Mouse (Mus musculus): ENCODE data around the gene Fancc. TPM values are rescaled to one million over a fixed set of nuclear protein-coding genes. Genes with fewer than 3 reads are reported as not detected.
"Not testable (repeated sequence)": the region's sequence is repeated elsewhere in the genome, so short reads cannot be mapped to it uniquely, and the experiment has no call there.

Gene Fancc
- polyA plus RNA-seq, 1 experiment from 2014 or later = 21.8 TPM

- Histone ChIP-seq H3K36me3 (replicated peaks; ENCODE audit: control insufficient read depth, insufficient read depth, low read depth, low read length) (no peaks in the 10 kb centered on the region), H3K4me1 (ENCODE audit: control insufficient read depth, insufficient read depth, low read length) (no peaks in the 10 kb centered on the region), H3K9me3 (replicated peaks; ENCODE audit: control insufficient read depth, low read length) (no peaks in the 10 kb centered on the region), H3K4me3 (ENCODE audit: low read depth, low read length) (no peak overlapping the region), H3K4me2 (ENCODE audit: low read depth, low read length) (no peak overlapping the region), H3K9ac (replicated peaks; ENCODE audit: low read length) (no peak overlapping the region), H3K27me3 (ENCODE audit: control insufficient read depth, insufficient read depth, low read length) (no peaks in the 10 kb centered on the region), H3K27ac (replicated peaks; ENCODE audit: low read depth, low read length) (no peak overlapping the region)
- 38% methylated on average over 3 of the region's 3 CpGs for WGBS
- DNase-seq (ENCODE audit: low spot score) = peak; percentile 85
- ATAC-seq (replicated peaks; ENCODE audit: insufficient number of reproducible peaks, low FRiP score, low TSS enrichment, low read depth) = no peak
These were observed 140.5 kb downstream of the Fancc start for GRCm38 (mm10) chr13:63356558-63356957.

- ATAC-seq (replicated peaks; ENCODE audit: insufficient number of reproducible peaks, low FRiP score, low TSS enrichment, low read depth) = no peak
These were observed 141.0 kb downstream of the Fancc start for GRCm38 (mm10) chr13:63356101-63356500.

GRCm38 (mm10) chr13:63353312-63353711 lies 143.8 kb downstream of the Fancc start:
- not testable (repeated sequence) for H3K27ac ChIP-seq (replicated peaks; ENCODE audit: low read depth, low read length); H3K36me3 ChIP-seq (replicated peaks; ENCODE audit: control insufficient read depth, insufficient read depth, low read depth, low read length); H3K9ac ChIP-seq (replicated peaks; ENCODE audit: low read length); H3K9me3 ChIP-seq (replicated peaks; ENCODE audit: control insufficient read depth, low read length); H3K4me3 ChIP-seq (ENCODE audit: low read depth, low read length); DNase-seq (ENCODE audit: low spot score); H3K4me2 ChIP-seq (ENCODE audit: low read depth, low read length); H3K4me1 ChIP-seq (ENCODE audit: control insufficient read depth, insufficient read depth, low read length); ATAC-seq (replicated peaks; ENCODE audit: insufficient number of reproducible peaks, low FRiP score, low TSS enrichment, low read depth); H3K27me3 ChIP-seq (ENCODE audit: control insufficient read depth, insufficient read depth, low read length)
- WGBS = 81% methylated on average over 4 of the region's 4 CpGs

More at GRCm38 (mm10) chr13:63356101-63356500, 141.0 kb downstream of the Fancc start:
- Histone ChIP-seq H3K27me3 (ENCODE audit: control insufficient read depth, insufficient read depth, low read length) (no peaks in the 10 kb centered on the region), H3K27ac (replicated peaks; ENCODE audit: low read depth, low read length) (no peak overlapping the region), H3K4me2 (ENCODE audit: low read depth, low read length) (no peak overlapping the region), H3K36me3 (replicated peaks; ENCODE audit: control insufficient read depth, insufficient read depth, low read depth, low read length) (no peaks in the 10 kb centered on the region), H3K4me1 (ENCODE audit: control insufficient read depth, insufficient read depth, low read length) (no peaks in the 10 kb centered on the region), H3K4me3 (ENCODE audit: low read depth, low read length) (no peak overlapping the region), H3K9me3 (replicated peaks; ENCODE audit: control insufficient read depth, low read length) (no peaks in the 10 kb centered on the region), H3K9ac (replicated peaks; ENCODE audit: low read length) (no peak overlapping the region)
- no peak for DNase-seq (ENCODE audit: low spot score)
- WGBS = 92% methylated on average over 4 of the region's 4 CpGs

GRCm38 (mm10) chr13:63350076-63350475 lies 147.0 kb downstream of the Fancc start:
- no peak overlapping the region for H3K4me3 ChIP-seq (ENCODE audit: low read depth, low read length)
- no peaks in the 10 kb centered on the region; the same call in 1 of the 2 replicates for H3K36me3 ChIP-seq (replicated peaks; ENCODE audit: control insufficient read depth, insufficient read depth, low read depth, low read length)
- DNase-seq (ENCODE audit: low spot score) (no peak), ATAC-seq (replicated peaks; ENCODE audit: insufficient number of reproducible peaks, low FRiP score, low TSS enrichment, low read depth) (no peak)
- 82% methylated on average over 4 of the region's 4 CpGs for WGBS
- H3K9ac ChIP-seq (replicated peaks; ENCODE audit: low read length) = no peak overlapping the region
- H3K27ac ChIP-seq (replicated peaks; ENCODE audit: low read depth, low read length) = no peak overlapping the region
- H3K27me3 ChIP-seq (ENCODE audit: control insufficient read depth, insufficient read depth, low read length) = no peaks in the 10 kb centered on the region
- no peak overlapping the region for H3K4me2 ChIP-seq (ENCODE audit: low read depth, low read length)
- H3K9me3 ChIP-seq (replicated peaks; ENCODE audit: control insufficient read depth, low read length) = no peaks in the 10 kb centered on the region
- H3K4me1 ChIP-seq (ENCODE audit: control insufficient read depth, insufficient read depth, low read length) = no peaks in the 10 kb centered on the region

DNA sequence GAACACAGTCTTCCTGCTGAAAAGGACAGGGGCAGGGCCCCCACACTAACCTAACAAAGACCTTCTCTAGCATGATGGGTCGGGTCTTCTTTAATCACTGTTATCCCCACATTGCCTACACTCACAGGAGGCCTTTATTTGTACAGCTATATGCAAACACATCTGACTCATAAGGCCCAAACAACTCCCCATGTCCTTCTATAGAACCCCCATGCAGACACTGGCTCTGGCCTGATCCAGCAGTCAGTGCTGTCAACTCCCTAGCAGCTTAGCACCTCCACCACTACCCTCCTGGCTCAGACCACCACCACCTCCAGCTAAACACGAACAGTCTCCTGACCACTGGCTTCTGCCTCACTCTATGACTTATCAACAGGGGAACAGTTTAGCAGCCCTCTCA lies 149.4 kb downstream of the Fancc start:
- H3K9me3 ChIP-seq (replicated peaks; ENCODE audit: control insufficient read depth, low read length) = no peaks in the 10 kb centered on the region
- H3K36me3 ChIP-seq (replicated peaks; ENCODE audit: control insufficient read depth, insufficient read depth, low read depth, low read length) = no peaks in the 10 kb centered on the region; the same call in 1 of the 2 replicates
- H3K27ac ChIP-seq (replicated peaks; ENCODE audit: low read depth, low read length) = no peak overlapping the region
- H3K4me3 ChIP-seq (ENCODE audit: low read depth, low read length) = no peak overlapping the region
- no peak for ATAC-seq (replicated peaks; ENCODE audit: insufficient number of reproducible peaks, low FRiP score, low TSS enrichment, low read depth)
- no peaks in the 10 kb centered on the region for H3K4me1 ChIP-seq (ENCODE audit: control insufficient read depth, insufficient read depth, low read length)
- no peak overlapping the region for H3K4me2 ChIP-seq (ENCODE audit: low read depth, low read length)
- 91% methylated on average over 2 of the region's 2 CpGs for WGBS
- no peak overlapping the region for H3K9ac ChIP-seq (replicated peaks; ENCODE audit: low read length)
- H3K27me3 ChIP-seq (ENCODE audit: control insufficient read depth, insufficient read depth, low read length) = no peaks in the 10 kb centered on the region
- no peak for DNase-seq (ENCODE audit: low spot score)

DNA sequence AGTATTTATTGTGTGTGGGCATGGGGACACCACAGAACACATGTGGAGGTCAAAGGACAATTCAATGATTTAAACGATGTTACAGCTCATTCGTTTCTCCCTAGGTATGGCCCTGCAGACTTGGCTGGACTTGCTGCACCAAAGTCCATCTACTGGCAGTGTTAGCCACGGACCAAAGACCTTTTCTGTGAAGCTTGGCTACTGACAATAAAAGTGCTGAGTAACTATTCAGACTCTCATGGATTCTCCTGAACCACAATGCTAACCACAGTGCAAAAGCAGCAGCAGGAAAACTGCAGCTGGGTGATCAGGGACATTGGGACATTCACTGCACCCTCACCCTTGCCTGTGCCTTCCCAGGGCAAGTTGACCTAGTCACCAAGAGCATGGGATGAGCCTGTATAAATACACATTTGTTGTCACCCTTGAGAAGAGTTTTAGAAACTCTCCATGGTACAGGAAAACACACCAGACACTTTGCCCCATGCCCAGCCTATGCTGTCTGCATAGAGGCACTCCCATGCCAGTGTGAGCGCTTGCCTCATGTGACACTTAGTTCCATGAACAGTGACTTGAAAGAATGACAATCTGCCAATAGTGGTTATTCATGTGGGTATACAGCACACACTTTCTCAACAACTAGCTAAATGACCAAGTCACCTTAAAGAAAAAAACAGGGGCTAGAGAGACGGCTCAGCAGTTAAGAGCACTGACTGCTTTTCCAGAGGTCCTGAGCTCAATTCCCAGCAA lies 151.4 kb downstream of the Fancc start:
- Histone ChIP-seq H3K4me3 (ENCODE audit: low read depth, low read length) (no peak overlapping the region), H3K27ac (replicated peaks; ENCODE audit: low read depth, low read length) (no peak overlapping the region), H3K36me3 (replicated peaks; ENCODE audit: control insufficient read depth, insufficient read depth, low read depth, low read length) (no peaks in the 10 kb centered on the region; the same call in 1 of the 2 replicates), H3K4me1 (ENCODE audit: control insufficient read depth, insufficient read depth, low read length) (no peaks in the 10 kb centered on the region), H3K9ac (replicated peaks; ENCODE audit: low read length) (no peak overlapping the region), H3K27me3 (ENCODE audit: control insufficient read depth, insufficient read depth, low read length) (no peaks in the 10 kb centered on the region), H3K4me2 (ENCODE audit: low read depth, low read length) (no peak overlapping the region), H3K9me3 (replicated peaks; ENCODE audit: control insufficient read depth, low read length) (no peaks in the 10 kb centered on the region)
- DNase-seq (ENCODE audit: low spot score) = no peak
- 81% methylated on average over 5 of the region's 5 CpGs for WGBS
- no peak for ATAC-seq (replicated peaks; ENCODE audit: insufficient number of reproducible peaks, low FRiP score, low TSS enrichment, low read depth)

GRCm38 (mm10) chr13:63344481-63344880 lies 152.6 kb downstream of the Fancc start:
- DNase-seq (ENCODE audit: low spot score) = no peak
- Histone ChIP-seq H3K9me3 (replicated peaks; ENCODE audit: control insufficient read depth, low read length) (no peaks in the 10 kb centered on the region), H3K4me2 (ENCODE audit: low read depth, low read length) (no peak overlapping the region), H3K27ac (replicated peaks; ENCODE audit: low read depth, low read length) (no peak overlapping the region), H3K27me3 (ENCODE audit: control insufficient read depth, insufficient read depth, low read length) (no peaks in the 10 kb centered on the region), H3K4me3 (ENCODE audit: low read depth, low read length) (no peak overlapping the region), H3K36me3 (replicated peaks; ENCODE audit: control insufficient read depth, insufficient read depth, low read depth, low read length) (no peaks in the 10 kb centered on the region; the same call in 1 of the 2 replicates), H3K4me1 (ENCODE audit: control insufficient read depth, insufficient read depth, low read length) (no peaks in the 10 kb centered on the region), H3K9ac (replicated peaks; ENCODE audit: low read length) (no peak overlapping the region)
- 95% methylated on average over 3 of the region's 3 CpGs for WGBS
- no peak for ATAC-seq (replicated peaks; ENCODE audit: insufficient number of reproducible peaks, low FRiP score, low TSS enrichment, low read depth)

DNA sequence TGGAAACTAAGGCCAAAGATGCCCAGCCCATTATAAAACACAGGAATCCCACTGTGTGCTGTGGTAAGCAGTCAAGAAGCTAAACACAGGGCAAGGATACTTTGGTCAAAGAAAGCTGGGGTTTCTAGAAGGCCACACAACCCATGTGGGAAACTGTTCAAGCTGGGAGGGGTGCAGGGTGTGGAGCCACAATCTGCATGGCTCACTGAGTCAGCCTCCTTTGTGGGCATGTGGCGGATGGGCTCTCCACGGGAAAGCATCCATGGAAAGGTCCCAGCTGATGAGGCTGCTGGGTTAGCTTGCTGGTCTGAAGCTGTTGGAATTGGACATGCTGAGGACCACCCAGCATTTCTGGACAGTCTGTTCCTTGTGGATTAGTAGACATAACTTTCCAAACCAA lies 154.3 kb downstream of the Fancc start:
- Histone ChIP-seq H3K36me3 (replicated peaks; ENCODE audit: control insufficient read depth, insufficient read depth, low read depth, low read length) (no peaks in the 10 kb centered on the region; the same call in 1 of the 2 replicates), H3K4me1 (ENCODE audit: control insufficient read depth, insufficient read depth, low read length) (no peaks in the 10 kb centered on the region; the same call in 1 of the 2 replicates), H3K4me3 (ENCODE audit: low read depth, low read length) (no peak overlapping the region), H3K27ac (replicated peaks; ENCODE audit: low read depth, low read length) (no peak overlapping the region), H3K9ac (replicated peaks; ENCODE audit: low read length) (no peak overlapping the region), H3K9me3 (replicated peaks; ENCODE audit: control insufficient read depth, low read length) (no peaks in the 10 kb centered on the region), H3K4me2 (ENCODE audit: low read depth, low read length) (no peak overlapping the region), H3K27me3 (ENCODE audit: control insufficient read depth, insufficient read depth, low read length) (no peaks in the 10 kb centered on the region)
- WGBS = 94% methylated on average over 2 of the region's 2 CpGs
- DNase-seq (ENCODE audit: low spot score) (no peak), ATAC-seq (replicated peaks; ENCODE audit: insufficient number of reproducible peaks, low FRiP score, low TSS enrichment, low read depth) (no peak)

Data from embryonic facial prominence, embryonic 11.5 days (tissue).